Mouse (Mus musculus): ENCODE measurements around the gene Scyl1. TPM values are rescaled to one million over a fixed set of nuclear protein-coding genes. Genes with fewer than 3 reads are reported as not detected.
A peak's percentile ranks its signal among the peaks of the same experiment; 100 is the strongest.

Gene Scyl1
- polyA plus RNA-seq, 1 experiment from 2014 or later = 58.6 TPM

GRCm38 (mm10) chr19:5786441-5787114 lies 15.4 kb upstream of the Scyl1 start:
- Histone ChIP-seq H3K4me2 (no peak overlapping the region), H3K27ac (ENCODE audit: low read depth, low read length) (no peak overlapping the region), H3K9ac (ENCODE audit: low read depth, low read length) (0 out of 2 replicates have a peak overlapping the region, but pooled peaks have one; percentile 9), H3K4me1 (replicated peaks; ENCODE audit: control insufficient read depth, insufficient read depth, low read length) (peaks cover 4% of the 10 kb centered on the region; the same call in 1 of the 2 replicates), H3K4me3 (ENCODE audit: low read depth, low read length) (no peak overlapping the region), H3K27me3 (replicated peaks; ENCODE audit: control insufficient read depth, insufficient read depth, low read length) (no peaks in the 10 kb centered on the region), H3K36me3 (ENCODE audit: control insufficient read depth, insufficient read depth, low read length) (no peaks in the 10 kb centered on the region), H3K9me3 (ENCODE audit: control insufficient read depth, low read length) (no peaks in the 10 kb centered on the region)
- WGBS = 8% methylated on average over 12 of the region's 12 CpGs
- DNase-seq (ENCODE audit: low spot score) (peak; percentile 84), ATAC-seq (replicated peaks; ENCODE audit: low FRiP score) (peak; percentile 82)

- Histone ChIP-seq H3K4me3 (ENCODE audit: low read depth, low read length) (no peak overlapping the region), H3K9me3 (ENCODE audit: control insufficient read depth, low read length) (no peaks in the 10 kb centered on the region), H3K27ac (ENCODE audit: low read depth, low read length) (no peak overlapping the region), H3K27me3 (replicated peaks; ENCODE audit: control insufficient read depth, insufficient read depth, low read length) (no peaks in the 10 kb centered on the region), H3K36me3 (ENCODE audit: control insufficient read depth, insufficient read depth, low read length) (no peaks in the 10 kb centered on the region), H3K9ac (ENCODE audit: low read depth, low read length) (no peak overlapping the region), H3K4me2 (no peak overlapping the region), H3K4me1 (replicated peaks; ENCODE audit: control insufficient read depth, insufficient read depth, low read length) (peaks cover 4% of the 10 kb centered on the region; the same call in 1 of the 2 replicates)
- WGBS = 59% methylated on average over 10 of the region's 10 CpGs
- ATAC-seq (replicated peaks; ENCODE audit: low FRiP score) = no peak
- no peak for DNase-seq (ENCODE audit: low spot score)
Measured at GRCm38 (mm10) chr19:5784958-5785577, 13.8 kb upstream of the Scyl1 start.

GRCm38 (mm10) chr19:5782121-5782520 lies 10.9 kb upstream of the Scyl1 start:
- 45% methylated on average over 1 of the region's 1 CpGs for WGBS
- Histone ChIP-seq H3K4me2 (no peak overlapping the region), H3K27ac (ENCODE audit: low read depth, low read length) (no peak overlapping the region), H3K4me1 (replicated peaks; ENCODE audit: control insufficient read depth, insufficient read depth, low read length) (peaks cover under 1% of the 10 kb centered on the region; the same call in 1 of the 2 replicates), H3K27me3 (replicated peaks; ENCODE audit: control insufficient read depth, insufficient read depth, low read length) (no peaks in the 10 kb centered on the region), H3K36me3 (ENCODE audit: control insufficient read depth, insufficient read depth, low read length) (no peaks in the 10 kb centered on the region), H3K4me3 (ENCODE audit: low read depth, low read length) (no peak overlapping the region), H3K9ac (ENCODE audit: low read depth, low read length) (no peak overlapping the region), H3K9me3 (ENCODE audit: control insufficient read depth, low read length) (no peaks in the 10 kb centered on the region)
- ATAC-seq (replicated peaks; ENCODE audit: low FRiP score) = no peak
- no peak for DNase-seq (ENCODE audit: low spot score)

- 88% methylated on average over 6 of the region's 6 CpGs for WGBS
Measured at GRCm38 (mm10) chr19:5781532-5781931, 10.3 kb upstream of the Scyl1 start.

GRCm38 (mm10) chr19:5780203-5780602 lies 9.0 kb upstream of the Scyl1 start:
- Histone ChIP-seq H3K9me3 (ENCODE audit: control insufficient read depth, low read length) (no peaks in the 10 kb centered on the region), H3K27ac (ENCODE audit: low read depth, low read length) (no peak overlapping the region), H3K9ac (ENCODE audit: low read depth, low read length) (no peak overlapping the region), H3K36me3 (ENCODE audit: control insufficient read depth, insufficient read depth, low read length) (no peaks in the 10 kb centered on the region), H3K4me1 (replicated peaks; ENCODE audit: control insufficient read depth, insufficient read depth, low read length) (no peaks in the 10 kb centered on the region), H3K4me2 (no peak overlapping the region), H3K27me3 (replicated peaks; ENCODE audit: control insufficient read depth, insufficient read depth, low read length) (no peaks in the 10 kb centered on the region), H3K4me3 (ENCODE audit: low read depth, low read length) (no peak overlapping the region)
- DNase-seq (ENCODE audit: low spot score) = no peak
- 66% methylated on average over 7 of the region's 7 CpGs for WGBS
- no peak for ATAC-seq (replicated peaks; ENCODE audit: low FRiP score)

More at GRCm38 (mm10) chr19:5781532-5781931, 10.3 kb upstream of the Scyl1 start:
- ATAC-seq (replicated peaks; ENCODE audit: low FRiP score) (no peak), DNase-seq (ENCODE audit: low spot score) (no peak)
- Histone ChIP-seq H3K27ac (ENCODE audit: low read depth, low read length) (no peak overlapping the region), H3K9me3 (ENCODE audit: control insufficient read depth, low read length) (no peaks in the 10 kb centered on the region), H3K27me3 (replicated peaks; ENCODE audit: control insufficient read depth, insufficient read depth, low read length) (no peaks in the 10 kb centered on the region), H3K4me2 (no peak overlapping the region), H3K4me3 (ENCODE audit: low read depth, low read length) (no peak overlapping the region), H3K36me3 (ENCODE audit: control insufficient read depth, insufficient read depth, low read length) (no peaks in the 10 kb centered on the region), H3K9ac (ENCODE audit: low read depth, low read length) (no peak overlapping the region), H3K4me1 (replicated peaks; ENCODE audit: control insufficient read depth, insufficient read depth, low read length) (no peaks in the 10 kb centered on the region)

GRCm38 (mm10) chr19:5778312-5778711 lies 7.1 kb upstream of the Scyl1 start:
- H3K9me3 ChIP-seq (ENCODE audit: control insufficient read depth, low read length) = no peaks in the 10 kb centered on the region
- ATAC-seq (replicated peaks; ENCODE audit: low FRiP score) (no peak), DNase-seq (ENCODE audit: low spot score) (no peak)
- no peak overlapping the region for H3K4me3 ChIP-seq (ENCODE audit: low read depth, low read length)
- H3K4me2 ChIP-seq = no peak overlapping the region
- no peak overlapping the region for H3K27ac ChIP-seq (ENCODE audit: low read depth, low read length)
- H3K27me3 ChIP-seq (replicated peaks; ENCODE audit: control insufficient read depth, insufficient read depth, low read length) = no peaks in the 10 kb centered on the region
- H3K36me3 ChIP-seq (ENCODE audit: control insufficient read depth, insufficient read depth, low read length) = no peaks in the 10 kb centered on the region
- H3K9ac ChIP-seq (ENCODE audit: low read depth, low read length) = no peak overlapping the region
- H3K4me1 ChIP-seq (replicated peaks; ENCODE audit: control insufficient read depth, insufficient read depth, low read length) = no peaks in the 10 kb centered on the region
- WGBS = 63% methylated on average over 8 of the region's 8 CpGs

- WGBS = 76% methylated on average over 9 of the region's 9 CpGs
- Histone ChIP-seq H3K4me1 (replicated peaks; ENCODE audit: control insufficient read depth, insufficient read depth, low read length) (no peaks in the 10 kb centered on the region), H3K36me3 (ENCODE audit: control insufficient read depth, insufficient read depth, low read length) (no peaks in the 10 kb centered on the region), H3K9ac (ENCODE audit: low read depth, low read length) (no peak overlapping the region), H3K4me2 (no peak overlapping the region), H3K9me3 (ENCODE audit: control insufficient read depth, low read length) (no peaks in the 10 kb centered on the region), H3K27me3 (replicated peaks; ENCODE audit: control insufficient read depth, insufficient read depth, low read length) (no peaks in the 10 kb centered on the region), H3K4me3 (ENCODE audit: low read depth, low read length) (no peak overlapping the region), H3K27ac (ENCODE audit: low read depth, low read length) (no peak overlapping the region)
- no peak for DNase-seq (ENCODE audit: low spot score)
- no peak for ATAC-seq (replicated peaks; ENCODE audit: low FRiP score)
Measured at GRCm38 (mm10) chr19:5777387-5778032, 6.3 kb upstream of the Scyl1 start.

GRCm38 (mm10) chr19:5770311-5770710 lies 908 bp downstream of the Scyl1 start:
- H3K27me3 ChIP-seq (replicated peaks; ENCODE audit: control insufficient read depth, insufficient read depth, low read length) = no peaks in the 10 kb centered on the region
- peaks cover 9% of the 10 kb centered on the region for H3K4me1 ChIP-seq (replicated peaks; ENCODE audit: control insufficient read depth, insufficient read depth, low read length)
- H3K9me3 ChIP-seq (ENCODE audit: control insufficient read depth, low read length) = no peaks in the 10 kb centered on the region
- H3K4me3 ChIP-seq (ENCODE audit: low read depth, low read length) = peak overlapping the region; percentile 83
- DNase-seq (ENCODE audit: low spot score) (no peak), ATAC-seq (replicated peaks; ENCODE audit: low FRiP score) (peak; percentile 9; the same call in 1 of the 2 replicates)
- WGBS = 49% methylated on average over 9 of the region's 9 CpGs
- H3K9ac ChIP-seq (ENCODE audit: low read depth, low read length) = peak overlapping the region; percentile 77
- H3K27ac ChIP-seq (ENCODE audit: low read depth, low read length) = 0 out of 2 replicates have a peak overlapping the region, but pooled peaks have one; percentile 73
- H3K36me3 ChIP-seq (ENCODE audit: control insufficient read depth, insufficient read depth, low read length) = peaks cover 21% of the 10 kb centered on the region
- H3K4me2 ChIP-seq = peak overlapping the region; percentile 80

Measured in liver, embryonic 11.5 days (tissue).